Mouse (Mus musculus) embryo, embryonic 11 days (tissue): ENCODE measurements around the gene Arl2.
A peak's percentile ranks its signal among the peaks of the same experiment; 100 is the strongest.

ENCODE experiments used
- DNase-seq: peaks from one replicate; pipeline ENCODE4 v3.0.0-alpha.2; 2015

Gene Arl2

GRCm38 (mm10) chr19:6126289-6126688, 15.1 kb downstream of the Arl2 start:
- DNase-seq = peak; percentile 61

- DNase-seq = no peak
These were observed 16.4 kb downstream of the Arl2 start for GRCm38 (mm10) chr19:6124898-6125297.

GRCm38 (mm10) chr19:6123330-6123729, 18.0 kb downstream of the Arl2 start:
- DNase-seq = peak; percentile 58

GRCm38 (mm10) chr19:6121761-6122160, 19.6 kb downstream of the Arl2 start:
- no peak for DNase-seq

GRCm38 (mm10) chr19:6118677-6119185, 22.6 kb downstream of the Arl2 start:
- peak; percentile 35 for DNase-seq

GRCm38 (mm10) chr19:6117986-6118676, 23.2 kb downstream of the Arl2 start, which contains the start of gene Sac3d1:
Gene Sac3d1 (minus strand): TSS chr19:6118650.
- peak; percentile 97 for DNase-seq

GRCm38 (mm10) chr19:6117346-6117985, 23.9 kb downstream of the Arl2 start:
- peak; percentile 7 for DNase-seq

- DNase-seq = no peak
These were observed 25.1 kb downstream of the Arl2 start for GRCm38 (mm10) chr19:6116113-6116850.

GRCm38 (mm10) chr19:6113116-6113515, 28.2 kb downstream of the Arl2 start:
- no peak for DNase-seq

- no peak for DNase-seq
These were observed 35.8 kb downstream of the Arl2 start, which contains the start of gene Naaladl1 for GRCm38 (mm10) chr19:6105586-6105985. Gene Naaladl1 (plus strand): TSS chr19:6105782.

- no peak for DNase-seq
These were observed 36.9 kb downstream of the Arl2 start for GRCm38 (mm10) chr19:6104476-6104875.

- DNase-seq = no peak
These were observed 39.0 kb downstream of the Arl2 start for GRCm38 (mm10) chr19:6102169-6102853.

GRCm38 (mm10) chr19:6101186-6101585, 40.2 kb downstream of the Arl2 start:
- DNase-seq = peak; percentile 31

GRCm38 (mm10) chr19:6097847-6098246, 43.5 kb downstream of the Arl2 start:
- DNase-seq = no peak

- DNase-seq = no peak
These were observed 47.2 kb downstream of the Arl2 start, which contains the start of gene AC131692.1 for GRCm38 (mm10) chr19:6094119-6094518. Gene AC131692.1 (plus strand): TSS chr19:6094419.

GRCm38 (mm10) chr19:6088841-6089240, 52.5 kb downstream of the Arl2 start:
- DNase-seq = no peak

GRCm38 (mm10) chr19:6085417-6085879, 55.9 kb downstream of the Arl2 start:
- peak; percentile 87 for DNase-seq

GRCm38 (mm10) chr19:6084478-6085248, 56.7 kb downstream of the Arl2 start, which contains the start of the genes Zfpl1 and Cdca5:
Gene Zfpl1 (minus strand): TSS chr19:6084956.
Gene Cdca5 (plus strand): TSS chr19:6084983.
- peak; percentile 98 for DNase-seq
